Mouse (Mus musculus) thymus, postnatal 25 days (tissue): ENCODE data around the gene Zfp42.

ENCODE experiments used
- DNase-seq: peaks from one replicate; pipeline ENCODE4 v3.0.0; 2022

The Zfp42 gene

GRCm38 (mm10) chr8:43248707-43249106, 58.1 kb downstream of the Zfp42 start:
- no peak for DNase-seq
